ENCODE assay signal across 9 mouse cellular contexts in the genomic region with DNA sequence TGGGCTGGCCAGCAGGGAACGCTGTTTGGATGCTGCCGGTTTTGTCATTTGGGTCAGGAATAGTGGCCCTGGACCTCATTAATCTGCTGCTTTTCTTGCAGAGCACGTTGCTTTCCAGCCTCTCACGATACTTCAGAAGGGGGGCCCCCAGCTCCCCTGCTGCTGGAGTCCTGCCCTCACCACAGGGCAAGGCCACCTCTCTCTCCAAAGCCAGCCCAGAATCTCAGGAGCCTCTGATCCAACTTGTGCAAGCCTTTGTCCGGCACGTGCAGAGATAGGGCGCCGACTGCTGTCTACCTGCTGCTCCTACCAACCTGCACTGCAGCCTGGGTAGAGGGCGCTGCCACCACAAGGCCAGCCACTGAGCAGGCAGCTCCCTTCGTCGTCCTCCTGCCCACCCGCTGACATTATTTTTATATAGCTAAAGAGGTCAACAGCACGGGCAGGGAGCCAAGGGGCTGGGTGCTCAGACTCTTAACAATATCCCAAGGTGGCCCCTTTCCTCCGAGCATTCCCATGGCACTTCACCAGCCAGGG. TPM values are rescaled to one million over a fixed set of nuclear protein-coding genes. Genes with fewer than 3 reads are reported as not detected.
A peak's percentile ranks its signal among the peaks of the same experiment; 100 is the strongest.
DNase-seq lines count a peak whose midpoint lies in the region; ATAC-seq and TF ChIP-seq lines count a peak whose summit lies in the region.
"Had no signal": no experiment of that assay in that cellular context is flagged by ENCODE, and none has a peak within 500 bp of the region (broad histone marks: within the 10 kb centered on the region; RNA-seq: fewer than 3 reads in every experiment).

No protein-coding gene starts in this region.

- no peak for TF ChIP-seq POLR2A in myocyte (IDR thresholded peaks at IDR 0.05; ENCODE audit: insufficient read length, low read depth)

- H3ac ChIP-seq in myocyte (ENCODE audit: control insufficient read depth, insufficient read length), result no peak overlapping the region

- H3K9me3 ChIP-seq in heart, embryonic 12.5 days (replicated peaks), result no peaks in the 10 kb centered on the region
- no peaks in the 10 kb centered on the region for H3K9me3 ChIP-seq in hindbrain, embryonic 11.5 days (ENCODE audit: control insufficient read depth, low read length)

- intact Hi-C loops in gastrocnemius, postnatal 14 days (cut with DNase I; ENCODE audit: low total_unique reads), result no loop called here

- no peaks in the 10 kb centered on the region for H3K27me3 ChIP-seq in heart, embryonic 12.5 days (replicated peaks)
- H3K27me3 ChIP-seq in myocyte (ENCODE audit: control insufficient read depth, insufficient read depth, insufficient read length), result no peaks in the 10 kb centered on the region
- no peaks in the 10 kb centered on the region for H3K27me3 ChIP-seq in hindbrain, embryonic 11.5 days (ENCODE audit: control insufficient read depth, insufficient read depth, low read length)
- H3K27me3 ChIP-seq: CH12.LX had no signal

- peak overlapping the region; percentile 60 for H3K27ac ChIP-seq in heart, embryonic 12.5 days (ENCODE audit: poor library complexity, severe bottlenecking)
- H3K27ac ChIP-seq in hindbrain, embryonic 11.5 days (ENCODE audit: low read depth, low read length), result no peak overlapping the region

- 76% methylated on average over 14 of the region's 14 CpGs for WGBS in heart, embryonic 12.5 days
- WGBS in hindbrain, embryonic 11.5 days, result 77% methylated on average over 14 of the region's 14 CpGs

- peaks cover 99% of the 10 kb centered on the region for H3K36me3 ChIP-seq in heart, embryonic 12.5 days
- peaks cover 24% of the 10 kb centered on the region for H3K36me3 ChIP-seq in myocyte (ENCODE audit: control insufficient read depth, insufficient read depth)
- peaks cover 18% of the 10 kb centered on the region for H3K36me3 ChIP-seq in hindbrain, embryonic 11.5 days (ENCODE audit: control insufficient read depth, insufficient read depth, low read length)

- no peaks in the 10 kb centered on the region for H3K79me2 ChIP-seq in myocyte (ENCODE audit: control insufficient read depth, insufficient read depth)

- no peak overlapping the region for H3K4me2 ChIP-seq in heart, embryonic 12.5 days
- H3K4me2 ChIP-seq in myocyte (ENCODE audit: low read depth), result no peak overlapping the region
- no peak overlapping the region for H3K4me2 ChIP-seq in hindbrain, embryonic 11.5 days (replicated peaks; ENCODE audit: low read depth, low read length)

- H3K4me3 ChIP-seq in heart, embryonic 12.5 days, result no peak overlapping the region
- no peak overlapping the region for H3K4me3 ChIP-seq in myocyte
- no peak overlapping the region for H3K4me3 ChIP-seq in hindbrain, embryonic 11.5 days (ENCODE audit: low read depth, low read length)

- DNase-seq in gastrocnemius, postnatal 14 days, result peak; percentile 5
- no peak for DNase-seq in gastrocnemius, postnatal 4 days (ENCODE audit: low spot score in 2 of 2)
- DNase-seq in right cerebral cortex, adult 2 months (ENCODE audit: low spot score in 2 of 2), result peak; percentile 26 to 38
- DNase-seq in right cerebral cortex, adult 18-20 months, result no peak
- no peak for DNase-seq in left cerebral cortex, adult 18-20 months (ENCODE audit: low spot score in 2 of 2)
- DNase-seq in hindbrain, embryonic 11.5 days (ENCODE audit: low spot score), result no peak

- H3K4me1 ChIP-seq in heart, embryonic 12.5 days (replicated peaks), result peaks cover 18% of the 10 kb centered on the region
- no peaks in the 10 kb centered on the region for H3K4me1 ChIP-seq in hindbrain, embryonic 11.5 days (replicated peaks; ENCODE audit: control insufficient read depth, insufficient read depth, low read length)

- ATAC-seq in heart, embryonic 12.5 days (ENCODE audit: insufficient number of reproducible peaks, low FRiP score), result 0 out of 2 replicates have a peak, but pooled peaks have one; percentile 24
- no peak for ATAC-seq in hindbrain, embryonic 11.5 days (ENCODE audit: low FRiP score)

- no peak overlapping the region for H3K9ac ChIP-seq in heart, embryonic 12.5 days
- no peak overlapping the region for H3K9ac ChIP-seq in hindbrain, embryonic 11.5 days (ENCODE audit: low read depth, low read length)

TF ChIP-seq in myocyte, 11 proteins besides CTCF, POLR2A, EP300 and RAD21:
- TF ChIP-seq MAX (IDR thresholded peaks at IDR 0.05; ENCODE audit: low read depth) (no peak), POLR2AphosphoS2 (IDR thresholded peaks at IDR 0.05; ENCODE audit: insufficient read length, low read depth) (peak; percentile 40)

RNA-seq across cellular contexts. Expression of a gene that starts 15.5 kb away (rescaled TPM):
- total RNA-seq in gastrocnemius, postnatal 14 days (2021), result 10 to 100 TPM; 23.2 to 28.1 TPM
- 10 to 100 TPM; 53.6 to 63.6 TPM for total RNA-seq in gastrocnemius, postnatal 4 days (2021)
- polyA plus RNA-seq in heart, embryonic 12.5 days (2016; fragmentation: Nextera tagmentation; extraction: Ambion mirVana), result 117 and 130 TPM in 2 replicates
- 73.7 TPM for polyA plus RNA-seq in myocyte (2012; fragmentation: generic; extraction: Trizol)
- total RNA-seq in left cerebral cortex, adult 18-20 months (2021), result 100 to 1,000 TPM; 295 to 306 TPM
- polyA plus RNA-seq in hindbrain, embryonic 11.5 days (2014; fragmentation: Nextera tagmentation; extraction: Ambion mirVana), result 42.6 and 48.5 TPM in 2 replicates

RNA-seq across cellular contexts. Expression of a gene that starts 20.4 kb away (rescaled TPM):
- 10 to 100 TPM; 16.3 to 16.8 TPM for total RNA-seq in gastrocnemius, postnatal 14 days (2021)
- total RNA-seq in gastrocnemius, postnatal 4 days (2021), result 10 to 100 TPM; 33.2 to 37.5 TPM
- 32.7 and 33.6 TPM in 2 replicates for polyA plus RNA-seq in heart, embryonic 12.5 days (2016; fragmentation: Nextera tagmentation; extraction: Ambion mirVana)
- polyA plus RNA-seq in myocyte (2012; fragmentation: generic; extraction: Trizol), result 13.6 TPM
- total RNA-seq in left cerebral cortex, adult 18-20 months (2021), result 100 to 1,000 TPM; 108 to 120 TPM
- polyA plus RNA-seq in hindbrain, embryonic 11.5 days (2014; fragmentation: Nextera tagmentation; extraction: Ambion mirVana), result 13.9 and 18.6 TPM in 2 replicates

RNA-seq across cellular contexts. Expression of a gene that starts 48.4 kb away (rescaled TPM):
- total RNA-seq in gastrocnemius, postnatal 14 days (2021), result 1 to 10 TPM; 7.0 to 7.3 TPM
- total RNA-seq in gastrocnemius, postnatal 4 days (2021), result 10 to 100 TPM; 18.3 to 21.1 TPM
- polyA plus RNA-seq in heart, embryonic 12.5 days (2016; fragmentation: Nextera tagmentation; extraction: Ambion mirVana), result 21.9 and 22.2 TPM in 2 replicates
- 15.7 TPM for polyA plus RNA-seq in myocyte (2012; fragmentation: generic; extraction: Trizol)
- 10 to 100 TPM; 24.2 to 27.5 TPM for total RNA-seq in left cerebral cortex, adult 18-20 months (2021)
- polyA plus RNA-seq in hindbrain, embryonic 11.5 days (2014; fragmentation: Nextera tagmentation; extraction: Ambion mirVana), result 41.9 and 44.5 TPM in 2 replicates

RNA-seq across cellular contexts. Expression of a gene that starts 57.5 kb away (rescaled TPM):
- 10 to 100 TPM; 10.5 to 13.1 TPM for total RNA-seq in gastrocnemius, postnatal 14 days (2021)
- 10 to 100 TPM; 32.7 to 34.2 TPM for total RNA-seq in gastrocnemius, postnatal 4 days (2021)
- 34.4 and 34.9 TPM in 2 replicates for polyA plus RNA-seq in heart, embryonic 12.5 days (2016; fragmentation: Nextera tagmentation; extraction: Ambion mirVana)
- 54.0 TPM for polyA plus RNA-seq in myocyte (2012; fragmentation: generic; extraction: Trizol)
- total RNA-seq in left cerebral cortex, adult 18-20 months (2021), result 10 to 100 TPM; 21.3 to 24.1 TPM
- polyA plus RNA-seq in hindbrain, embryonic 11.5 days (2014; fragmentation: Nextera tagmentation; extraction: Ambion mirVana), result 44.5 and 49.9 TPM in 2 replicates

RNA-seq across cellular contexts. Expression of a gene that starts 57.5 kb away (rescaled TPM):
- 10 to 100 TPM; 18.8 to 18.9 TPM for total RNA-seq in gastrocnemius, postnatal 14 days (2021)
- 10 to 100 TPM; 21.3 to 21.5 TPM for total RNA-seq in gastrocnemius, postnatal 4 days (2021)
- polyA plus RNA-seq in heart, embryonic 12.5 days (2016; fragmentation: Nextera tagmentation; extraction: Ambion mirVana), result 26.6 and 27.1 TPM in 2 replicates
- 28.3 TPM for polyA plus RNA-seq in myocyte (2012; fragmentation: generic; extraction: Trizol)
- 10 to 100 TPM; 19.7 to 22.0 TPM for total RNA-seq in left cerebral cortex, adult 18-20 months (2021)
- polyA plus RNA-seq in hindbrain, embryonic 11.5 days (2014; fragmentation: Nextera tagmentation; extraction: Ambion mirVana), result 24.0 and 24.1 TPM in 2 replicates

Comparison
In these comparisons a context has a peak if more than half of its experiments do, and no peak if none do; other contexts are left out.
1. DNase-seq: peak in gastrocnemius, postnatal 14 days (single experiment) and right cerebral cortex, adult 2 months (2 of 2); none in gastrocnemius, postnatal 4 days (0 of 2), right cerebral cortex, adult 18-20 months (single experiment), left cerebral cortex, adult 18-20 months (0 of 2) and hindbrain, embryonic 11.5 days (single experiment).
2. RNA of a gene that starts 15.5 kb away (total RNA-seq): 295 to 306 TPM in left cerebral cortex, adult 18-20 months; 53.6 to 63.6 TPM in gastrocnemius, postnatal 4 days and 23.2 to 28.1 TPM in gastrocnemius, postnatal 14 days; every median in the first group is over 4 times any median in the second.